Mouse (Mus musculus) liver, embryonic 15.5 days (tissue): Measurements from ENCODE around the gene E130114P18Rik. TPM values are rescaled to one million over a fixed set of nuclear protein-coding genes. Genes with fewer than 3 reads are reported as not detected.
A peak's percentile ranks its signal among the peaks of the same experiment; 100 is the strongest.

Source experiments
- ATAC-seq: fragments of 200-750 bp; cut with Nextera tagmentation; 2 replicates; pipeline ENCODE4 v1.8.0; 2017; ENCODE audit warnings: moderate number of reproducible peaks, mild to moderate bottlenecking, moderate library complexity; ENCODE audit not compliant: insufficient read depth
- H3K27ac ChIP-seq: fragments of 300-500 bp; sonication (generic); replicated peaks from 2 replicates; pipeline ENCODE4 v1.5.1; 2015; ENCODE audit warnings: mild to moderate bottlenecking, inconsistent platforms
- H3K27me3 ChIP-seq: fragments of 300-500 bp; sonication (generic); 2 replicates; pipeline ENCODE4 v1.6.1; 2015; ENCODE audit warnings: mild to moderate bottlenecking, inconsistent platforms
- H3K36me3 ChIP-seq: fragments of 300-500 bp; sonication (generic); replicated peaks from 2 replicates; pipeline ENCODE4 v1.6.1; 2015; ENCODE audit warnings: moderate library complexity, mild to moderate bottlenecking, inconsistent platforms
- H3K4me1 ChIP-seq: fragments of 300-500 bp; sonication (generic); replicated peaks from 2 replicates; pipeline ENCODE4 v1.6.1; 2015; ENCODE audit warnings: inconsistent platforms
- H3K4me2 ChIP-seq: fragments of 300-500 bp; sonication (generic); 2 replicates; pipeline ENCODE4 v1.6.1; 2015; ENCODE audit warnings: moderate library complexity, mild to moderate bottlenecking, inconsistent platforms
- H3K4me3 ChIP-seq: fragments of 300-500 bp; sonication (generic); replicated peaks from 2 replicates; pipeline ENCODE4 v1.5.1; 2015; ENCODE audit warnings: mild to moderate bottlenecking, inconsistent platforms
- H3K9ac ChIP-seq: fragments of 300-500 bp; sonication (generic); 2 replicates; pipeline ENCODE4 v1.6.1; 2015; ENCODE audit warnings: moderate library complexity, mild to moderate bottlenecking, inconsistent platforms
- H3K9me3 ChIP-seq: fragments of 300-500 bp; sonication (generic); replicated peaks from 2 replicates; pipeline ENCODE4 v1.6.1; 2016; ENCODE audit warnings: inconsistent platforms
- WGBS: fragments of 180-500 bp; shearing (Covaris S2); methylation state at CpG from one replicate; pipeline ENCODE4 v1.1.7; 2015; ENCODE audit warnings: mixed read lengths; ENCODE audit not compliant: insufficient replicate concordance; 5-methylcytosine and 5-hydroxymethylcytosine counted together
- polyA plus RNA-seq: library from polyadenylated mRNA; unstranded; fragments of >200 nt; fragmentation: Nextera tagmentation; extraction: Ambion mirVana; gene quantifications from 2 replicates; pipeline ENCODE4 v1.2.1, GENCODE M21; 2015

The E130114P18Rik gene
- polyA plus RNA-seq, 1 experiment from 2014 or later: 0.10 TPM

DNA sequence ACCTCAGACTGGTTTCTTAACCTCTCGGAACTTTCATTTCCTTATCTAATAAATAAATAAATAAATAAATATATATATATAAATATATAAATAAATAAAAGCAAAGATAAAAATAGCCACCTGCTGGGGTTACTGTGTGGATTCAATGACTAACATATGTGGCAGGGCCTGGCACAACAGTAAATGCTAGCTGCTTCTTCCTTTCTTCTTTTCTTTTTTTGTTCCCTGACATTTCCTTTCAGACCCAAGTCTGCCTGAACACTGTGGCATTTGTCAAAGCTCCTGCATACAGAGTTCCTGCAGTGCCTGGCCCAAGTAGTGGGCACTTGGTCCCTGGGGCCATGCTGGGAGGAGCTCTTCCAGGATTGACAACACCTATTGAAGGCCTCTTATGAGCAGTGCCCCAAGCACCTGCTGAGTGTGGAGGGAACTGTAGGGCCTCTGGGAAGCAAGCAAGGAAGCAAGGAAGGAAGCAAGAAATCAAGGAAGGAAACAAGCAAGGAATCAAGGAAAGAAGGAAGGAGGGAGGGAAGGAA, 142.1 kb downstream of the E130114P18Rik start:
- Histone ChIP-seq H3K4me1 (no peaks in the 10 kb centered on the region; the same call in 1 of the 2 replicates), H3K9me3 (no peaks in the 10 kb centered on the region), H3K27ac (no peak overlapping the region), H3K36me3 (no peaks in the 10 kb centered on the region), H3K27me3 (no peaks in the 10 kb centered on the region), H3K4me2 (no peak overlapping the region), H3K9ac (no peak overlapping the region), H3K4me3 (no peak overlapping the region)
- no peak for ATAC-seq
- WGBS: 60% methylated on average over 1 of the region's 1 CpGs

DNA sequence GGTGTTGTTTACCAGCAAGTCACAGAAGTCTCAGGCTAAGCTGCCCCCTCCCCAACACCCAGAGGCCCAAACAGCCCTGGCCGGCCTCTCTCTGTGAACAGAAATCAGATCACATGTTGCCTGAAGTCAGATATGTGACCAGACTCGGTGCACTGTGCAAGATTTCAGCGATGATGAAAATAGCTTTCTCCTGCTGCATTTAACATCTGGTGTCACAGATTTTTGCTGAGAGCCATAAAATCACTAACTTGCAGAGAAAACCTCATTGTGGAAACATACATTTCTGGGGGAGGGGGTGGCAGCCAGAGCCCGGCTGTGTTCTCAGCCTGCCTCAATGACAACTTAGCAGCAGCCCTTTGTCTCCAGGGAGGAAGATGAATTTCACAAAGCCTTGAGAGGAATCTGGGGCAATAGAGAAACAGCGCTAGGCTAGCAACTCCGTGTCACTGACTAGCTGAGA, 142.6 kb downstream of the E130114P18Rik start:
- Histone ChIP-seq H3K36me3 (no peaks in the 10 kb centered on the region), H3K27ac (no peak overlapping the region), H3K4me3 (no peak overlapping the region), H3K4me1 (no peaks in the 10 kb centered on the region; the same call in 1 of the 2 replicates), H3K27me3 (no peaks in the 10 kb centered on the region), H3K9ac (no peak overlapping the region), H3K9me3 (no peaks in the 10 kb centered on the region), H3K4me2 (no peak overlapping the region)
- no peak for ATAC-seq
- 58% methylated on average over 6 of the region's 6 CpGs for WGBS

DNA sequence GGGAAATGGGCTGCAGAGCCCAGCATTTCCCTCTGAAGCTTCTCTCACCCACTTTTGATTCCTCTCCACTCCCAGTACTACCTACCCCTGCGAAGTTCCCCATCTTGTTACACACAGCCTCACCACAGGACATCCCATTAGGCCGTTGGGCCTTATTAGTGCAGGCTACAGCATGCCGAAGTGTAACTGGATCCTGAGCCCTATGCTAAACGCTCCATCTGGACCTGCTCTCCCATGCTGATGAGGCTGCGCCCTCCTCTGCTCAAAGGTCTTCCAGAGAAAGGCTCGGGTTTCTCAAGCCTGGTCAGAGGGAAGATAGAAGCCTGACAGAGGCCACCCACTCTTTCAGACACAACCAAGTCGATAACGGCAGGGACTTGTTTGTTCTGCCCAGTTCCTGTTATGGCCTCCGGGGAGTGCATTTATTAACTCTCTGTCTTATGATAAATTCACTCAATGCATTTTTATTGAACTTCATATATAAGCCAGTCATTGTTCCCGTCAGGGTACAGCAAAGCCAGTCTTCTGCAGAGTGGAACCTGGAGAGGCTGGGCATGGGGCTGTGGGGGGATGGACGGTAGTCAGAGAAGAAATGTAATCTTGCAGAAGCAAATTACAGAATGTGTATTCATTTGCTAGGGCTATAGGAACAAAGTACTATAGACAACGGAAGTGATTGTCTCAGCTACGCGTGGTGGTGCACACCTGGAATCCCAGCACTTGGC, 148.8 kb downstream of the E130114P18Rik start:
- ATAC-seq: no peak

DNA sequence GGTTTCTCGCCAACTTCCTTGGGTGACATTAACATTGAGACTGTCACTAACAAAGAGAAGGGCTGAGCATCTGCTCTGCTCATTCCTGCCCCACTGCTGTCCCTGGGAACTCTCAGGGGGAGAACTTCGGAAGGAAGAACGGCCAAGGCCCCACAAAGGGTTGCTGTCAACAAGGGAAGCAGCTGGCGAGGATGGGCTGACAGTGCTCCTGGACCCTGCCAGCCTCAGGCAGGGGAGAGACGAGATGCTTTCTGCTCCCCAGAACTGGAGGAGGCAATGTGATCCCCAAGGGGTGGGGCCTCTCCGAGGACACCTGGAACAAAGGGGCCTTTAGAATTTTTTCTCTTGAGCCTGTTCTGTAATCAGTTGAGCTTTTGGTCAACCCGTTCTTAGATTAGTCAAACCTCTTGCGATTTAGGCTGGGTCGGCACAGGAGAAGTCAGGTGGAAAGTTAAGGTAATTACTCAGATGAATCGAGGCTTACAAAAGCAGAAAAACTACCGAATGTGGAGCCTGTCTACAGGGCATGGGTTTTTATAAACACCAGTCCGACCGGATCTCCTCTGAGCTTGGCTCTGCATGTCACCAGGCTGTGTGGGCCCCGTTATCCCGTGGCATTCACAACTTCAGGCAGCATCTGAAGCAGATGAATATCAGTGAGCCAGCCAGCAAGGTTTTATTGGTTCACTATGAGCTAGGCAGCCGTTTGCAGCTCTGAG, 151.7 kb downstream of the E130114P18Rik start:
- H3K27me3 ChIP-seq: no peaks in the 10 kb centered on the region
- no peaks in the 10 kb centered on the region for H3K36me3 ChIP-seq
- ATAC-seq: no peak

More for the DNA sequence above, 148.8 kb downstream of the E130114P18Rik start:
- Histone ChIP-seq H3K36me3 (no peaks in the 10 kb centered on the region), H3K4me2 (no peak overlapping the region), H3K4me3 (no peak overlapping the region), H3K27ac (no peak overlapping the region), H3K4me1 (no peaks in the 10 kb centered on the region; the same call in 1 of the 2 replicates), H3K9ac (no peak overlapping the region), H3K27me3 (no peaks in the 10 kb centered on the region), H3K9me3 (no peaks in the 10 kb centered on the region)
- WGBS: 41% methylated on average over 14 of the region's 14 CpGs

DNA sequence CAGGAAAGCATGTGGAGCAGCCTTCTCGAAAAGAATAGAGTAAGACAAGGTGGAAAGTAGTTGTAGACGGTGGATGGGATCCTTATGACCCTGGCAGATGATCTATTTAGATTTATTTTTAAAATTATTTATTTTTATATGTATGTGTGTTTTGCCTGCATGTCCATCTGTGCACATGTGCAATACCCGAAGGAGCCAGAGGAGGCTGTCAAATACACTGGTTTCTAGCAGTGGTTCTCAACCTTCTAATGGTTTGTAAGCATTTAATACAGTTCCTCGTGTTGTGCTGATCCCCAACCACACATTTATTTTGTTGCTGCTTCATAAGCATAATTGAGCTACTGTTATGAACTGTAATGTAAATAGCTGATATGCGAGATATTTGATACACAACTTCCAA, 154.7 kb downstream of the E130114P18Rik start:
- Histone ChIP-seq H3K4me2 (no peak overlapping the region), H3K27me3 (0 out of 2 replicates have a peak, but pooled peaks cover 9% of the 10 kb centered on the region), H3K9me3 (no peaks in the 10 kb centered on the region), H3K4me3 (no peak overlapping the region), H3K9ac (no peak overlapping the region), H3K36me3 (no peaks in the 10 kb centered on the region), H3K27ac (no peak overlapping the region), H3K4me1 (no peaks in the 10 kb centered on the region)
- no peak for ATAC-seq
- 58% methylated on average over 5 of the region's 5 CpGs for WGBS

More for the DNA sequence above, 151.7 kb downstream of the E130114P18Rik start:
- Histone ChIP-seq H3K4me3 (no peak overlapping the region), H3K4me2 (no peak overlapping the region), H3K4me1 (no peaks in the 10 kb centered on the region; the same call in 1 of the 2 replicates), H3K27ac (no peak overlapping the region), H3K9me3 (no peaks in the 10 kb centered on the region), H3K9ac (no peak overlapping the region)
- WGBS: 54% methylated on average over 16 of the region's 16 CpGs

DNA sequence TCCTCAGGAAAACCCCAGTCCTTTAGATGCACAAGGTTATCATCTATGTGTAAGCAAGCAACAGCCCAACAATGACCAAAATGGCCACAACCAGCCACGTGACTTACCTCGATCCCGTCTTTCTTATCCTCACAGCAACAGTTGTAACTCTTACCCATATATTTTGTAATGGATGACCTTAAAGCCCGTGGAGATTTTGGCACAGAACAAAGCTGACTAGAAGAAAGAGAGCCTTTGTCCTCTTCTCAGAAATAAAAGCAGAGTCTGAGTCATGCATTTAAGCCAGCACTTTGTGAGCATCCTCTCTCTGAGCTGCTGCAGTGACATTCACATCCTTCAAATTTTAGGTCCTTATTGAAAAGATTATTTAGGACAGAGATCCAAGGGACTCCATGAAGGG, 156.1 kb downstream of the E130114P18Rik start:
- no peak overlapping the region for H3K9ac ChIP-seq
- H3K27me3 ChIP-seq: 0 out of 2 replicates have a peak, but pooled peaks cover 12% of the 10 kb centered on the region
- H3K27ac ChIP-seq: no peak overlapping the region
- 70% methylated on average over 4 of the region's 4 CpGs for WGBS
- H3K4me1 ChIP-seq: no peaks in the 10 kb centered on the region
- no peak for ATAC-seq
- no peak overlapping the region for H3K4me2 ChIP-seq
- no peak overlapping the region for H3K4me3 ChIP-seq
- H3K36me3 ChIP-seq: no peaks in the 10 kb centered on the region
- no peaks in the 10 kb centered on the region for H3K9me3 ChIP-seq

DNA sequence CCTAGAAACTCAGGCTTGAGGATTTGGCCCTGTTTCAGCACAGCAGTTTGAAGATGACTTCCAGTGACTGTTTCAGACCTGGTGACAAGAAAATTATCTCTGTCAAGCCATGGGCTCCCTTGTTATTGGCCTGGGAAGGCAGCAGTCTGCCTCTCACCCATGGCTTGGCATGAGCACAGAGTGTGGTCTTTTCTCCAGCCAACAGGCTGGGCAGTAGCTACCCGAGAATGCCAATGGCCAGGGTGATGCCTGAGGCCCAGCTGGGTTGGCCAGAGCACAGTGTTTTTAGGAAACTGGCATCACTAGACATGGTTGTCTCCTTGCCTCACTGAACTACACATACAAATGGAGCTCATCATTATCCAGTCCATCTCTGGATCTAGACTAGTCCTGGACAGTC, 157.5 kb downstream of the E130114P18Rik start:
- Histone ChIP-seq H3K9me3 (no peaks in the 10 kb centered on the region), H3K9ac (no peak overlapping the region), H3K4me2 (no peak overlapping the region), H3K27me3 (0 out of 2 replicates have a peak, but pooled peaks cover 12% of the 10 kb centered on the region), H3K36me3 (no peaks in the 10 kb centered on the region), H3K4me3 (no peak overlapping the region), H3K27ac (no peak overlapping the region), H3K4me1 (no peaks in the 10 kb centered on the region)
- ATAC-seq: no peak
- WGBS: 28% methylated on average over 1 of the region's 1 CpGs

DNA sequence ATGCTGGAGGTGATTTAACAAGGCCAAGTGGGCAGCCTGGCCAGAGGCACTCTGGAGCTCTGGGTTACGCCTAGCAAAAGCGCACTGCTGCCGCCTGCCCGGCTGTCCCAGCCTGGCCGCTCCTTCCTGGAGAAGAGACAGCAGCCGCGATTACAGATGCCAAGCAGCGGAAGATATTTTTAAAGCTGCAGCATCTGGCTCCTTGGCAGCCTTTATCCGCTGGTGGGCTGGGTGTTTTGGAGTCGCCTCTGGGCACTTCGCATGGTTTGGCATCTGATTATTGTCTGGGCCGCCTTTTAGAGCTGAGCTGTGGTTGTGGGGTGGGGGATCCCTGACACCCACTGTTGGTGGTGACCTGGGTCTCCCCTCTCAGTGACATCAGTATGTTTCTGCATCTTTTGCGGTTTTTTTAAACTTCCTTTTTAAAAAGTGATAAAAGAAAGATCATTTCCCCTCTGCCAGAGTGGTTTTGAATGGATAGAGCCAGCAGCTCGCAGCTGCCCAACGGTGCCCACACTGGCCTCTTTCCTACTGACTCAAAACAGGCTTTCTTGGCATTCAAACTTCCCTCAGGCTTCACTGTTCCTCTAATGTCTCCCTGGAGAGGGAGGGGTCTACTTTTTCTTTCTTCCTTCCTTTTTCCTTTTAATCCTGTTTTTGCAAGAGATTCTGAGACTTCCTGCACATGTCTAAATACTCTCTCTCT, 159.1 kb downstream of the E130114P18Rik start:
- Histone ChIP-seq H3K4me1 (no peaks in the 10 kb centered on the region), H3K4me2 (no peak overlapping the region), H3K9ac (no peak overlapping the region), H3K27ac (no peak overlapping the region), H3K27me3 (0 out of 2 replicates have a peak, but pooled peaks cover 12% of the 10 kb centered on the region), H3K9me3 (no peaks in the 10 kb centered on the region), H3K4me3 (no peak overlapping the region), H3K36me3 (no peaks in the 10 kb centered on the region)
- 34% methylated on average over 15 of the region's 15 CpGs for WGBS
- ATAC-seq: no peak

DNA sequence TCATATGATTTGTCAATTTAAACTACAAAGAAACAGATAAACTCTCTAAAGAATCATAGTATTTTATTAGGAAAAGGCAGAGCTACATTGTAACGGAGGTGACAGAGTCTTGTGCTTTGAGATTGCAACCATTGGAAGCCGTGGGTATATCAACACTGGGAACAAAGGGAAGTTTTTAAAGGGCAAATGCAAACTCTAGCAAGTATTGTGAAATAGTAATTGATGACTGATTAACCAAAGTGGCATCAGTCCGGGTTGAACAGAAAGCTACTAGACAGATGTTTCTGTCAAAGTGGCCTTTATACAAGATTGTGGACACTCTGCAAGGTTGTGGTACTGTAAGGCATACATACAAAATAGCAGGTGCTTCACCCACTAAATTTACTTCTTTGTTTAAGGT, 162.8 kb downstream of the E130114P18Rik start:
- H3K36me3 ChIP-seq: no peaks in the 10 kb centered on the region
- no peaks in the 10 kb centered on the region for H3K9me3 ChIP-seq
- 0 out of 2 replicates have a peak, but pooled peaks have one; percentile 25 for ATAC-seq
- H3K27ac ChIP-seq: no peak overlapping the region
- 57% methylated on average over 3 of the region's 3 CpGs for WGBS
- H3K4me3 ChIP-seq: no peak overlapping the region
- H3K9ac ChIP-seq: no peak overlapping the region
- no peaks in the 10 kb centered on the region for H3K4me1 ChIP-seq
- H3K27me3 ChIP-seq: 0 out of 2 replicates have a peak, but pooled peaks cover 12% of the 10 kb centered on the region
- H3K4me2 ChIP-seq: no peak overlapping the region

DNA sequence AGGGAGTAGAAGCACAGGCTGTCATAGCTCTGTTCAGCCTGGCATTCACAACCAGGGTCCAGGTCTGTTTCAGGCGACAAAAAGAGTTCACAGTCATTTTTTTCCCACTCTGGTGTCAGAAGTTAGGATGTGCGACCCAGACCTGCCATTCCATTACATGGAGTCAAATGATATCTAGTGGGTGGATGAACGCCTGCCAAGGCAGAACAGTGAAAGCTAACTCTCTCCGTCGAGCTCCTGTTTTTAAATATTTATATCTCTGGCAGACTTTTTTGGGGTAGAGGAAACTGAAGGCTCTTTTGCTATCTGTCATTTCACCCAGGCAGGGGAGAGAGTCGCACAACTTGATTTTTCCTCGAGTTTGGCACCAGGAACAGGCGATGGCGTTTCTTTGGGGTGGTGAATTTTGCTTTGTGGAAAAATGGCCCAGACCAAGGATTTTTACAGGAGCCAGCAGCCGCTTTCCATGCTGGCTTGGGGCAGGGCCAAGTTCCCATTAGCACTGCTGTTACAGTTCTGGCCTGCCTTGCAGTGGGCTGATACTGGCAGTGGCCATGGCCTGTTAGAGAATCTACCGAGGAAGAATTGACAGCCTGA, 166.5 kb downstream of the E130114P18Rik start:
- Histone ChIP-seq H3K27me3 (no peaks in the 10 kb centered on the region), H3K27ac (no peak overlapping the region), H3K4me1 (no peaks in the 10 kb centered on the region), H3K36me3 (no peaks in the 10 kb centered on the region), H3K4me3 (no peak overlapping the region), H3K9me3 (no peaks in the 10 kb centered on the region), H3K4me2 (no peak overlapping the region), H3K9ac (no peak overlapping the region)
- 64% methylated on average over 11 of the region's 11 CpGs for WGBS
- no peak for ATAC-seq
